Mouse (Mus musculus) hindbrain, embryonic 13.5 days (tissue): ENCODE measurements at regions not wholly inside any gene's neighbourhood (a gene's known extent, or its start where the extent isn't known, plus 50 kb on each side); places are given as distances from the start of the nearest gene placed in this dataset.

Experiments used
- ATAC-seq: fragments of 200-750 bp; cut with Nextera tagmentation; 2 replicates; pipeline ENCODE4 v1.8.0; 2017; ENCODE audit warnings: moderate TSS enrichment; ENCODE audit not compliant: low FRiP score
- H3K27ac ChIP-seq: fragments of 300-500 bp; sonication (generic); 2 replicates; pipeline ENCODE4 v1.5.1; 2015; ENCODE audit warnings: inconsistent platforms, mild to moderate bottlenecking, moderate library complexity
- H3K27me3 ChIP-seq: fragments of 300-500 bp; sonication (generic); 2 replicates; pipeline ENCODE4 v1.6.1; 2015; ENCODE audit warnings: mild to moderate bottlenecking, inconsistent platforms
- H3K36me3 ChIP-seq: fragments of 300-500 bp; sonication (generic); 2 replicates; pipeline ENCODE4 v1.6.1; 2015; ENCODE audit warnings: mild to moderate bottlenecking, inconsistent platforms
- H3K4me1 ChIP-seq: fragments of 300-500 bp; sonication (generic); replicated peaks from 2 replicates; pipeline ENCODE4 v1.6.1; 2015; ENCODE audit warnings: inconsistent platforms
- H3K4me2 ChIP-seq: fragments of 300-500 bp; sonication (generic); 2 replicates; pipeline ENCODE4 v1.6.1; 2015; ENCODE audit warnings: inconsistent platforms, mild to moderate bottlenecking, moderate library complexity
- H3K4me3 ChIP-seq: fragments of 300-500 bp; sonication (generic); 2 replicates; pipeline ENCODE4 v1.5.1; 2015; ENCODE audit warnings: mild to moderate bottlenecking, inconsistent platforms
- H3K9ac ChIP-seq: fragments of 300-500 bp; sonication (generic); 2 replicates; pipeline ENCODE4 v1.6.1; 2015; ENCODE audit warnings: mild to moderate bottlenecking, inconsistent platforms
- H3K9me3 ChIP-seq: fragments of 300-500 bp; sonication (generic); 2 replicates; pipeline ENCODE4 v1.6.1; 2016; ENCODE audit warnings: inconsistent platforms
- WGBS: fragments of 180-500 bp; shearing (Covaris S2); methylation state at CpG from one replicate; pipeline ENCODE4 v1.1.7; 2015; 5-methylcytosine and 5-hydroxymethylcytosine counted together

- Histone ChIP-seq H3K4me3 (no peak overlapping the region), H3K9me3 (no peaks in the 10 kb centered on the region), H3K9ac (no peak overlapping the region), H3K36me3 (no peaks in the 10 kb centered on the region), H3K27ac (no peak overlapping the region), H3K4me2 (no peak overlapping the region), H3K27me3 (no peaks in the 10 kb centered on the region), H3K4me1 (no peaks in the 10 kb centered on the region)
- ATAC-seq, result no peak
- 77% methylated on average over 9 of the region's 9 CpGs for WGBS
Observed at GRCm38 (mm10) chr16:5829071-5829470, 56.1 kb upstream of the Rbfox1 start.

DNA sequence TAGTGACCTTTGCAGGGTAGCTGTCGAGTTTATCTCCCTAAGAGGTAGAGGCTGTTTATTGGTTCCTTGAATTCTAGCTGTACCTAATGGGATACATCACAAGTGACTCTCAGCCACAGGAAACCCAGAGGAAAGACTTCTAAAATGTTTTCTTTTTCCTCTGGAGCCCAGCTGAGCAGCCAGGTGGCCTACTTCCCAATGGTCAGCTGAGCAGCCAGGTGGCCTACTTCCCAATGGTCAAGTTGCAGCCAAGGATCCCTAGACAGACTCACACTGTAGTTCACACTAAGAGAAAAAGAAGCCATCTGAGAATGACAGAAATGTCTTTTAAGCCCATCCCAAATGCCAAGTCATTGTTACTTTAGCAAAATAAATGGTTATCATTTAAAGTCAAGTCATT lies 61.8 kb upstream of the Rbfox1 start:
- Histone ChIP-seq H3K27me3 (no peaks in the 10 kb centered on the region), H3K36me3 (no peaks in the 10 kb centered on the region), H3K27ac (no peak overlapping the region), H3K4me1 (no peaks in the 10 kb centered on the region), H3K9me3 (no peaks in the 10 kb centered on the region), H3K9ac (no peak overlapping the region), H3K4me3 (no peak overlapping the region), H3K4me2 (no peak overlapping the region)
- ATAC-seq, result no peak
- WGBS, result 61% methylated on average over 1 of the region's 1 CpGs

GRCm38 (mm10) chr16:5817166-5817565 lies 68.0 kb upstream of the Rbfox1 start:
- no peak overlapping the region for H3K4me3 ChIP-seq
- no peak overlapping the region for H3K27ac ChIP-seq
- no peak overlapping the region for H3K9ac ChIP-seq
- H3K36me3 ChIP-seq, result no peaks in the 10 kb centered on the region
- no peaks in the 10 kb centered on the region for H3K27me3 ChIP-seq
- no peaks in the 10 kb centered on the region for H3K9me3 ChIP-seq
- ATAC-seq, result no peak
- no peaks in the 10 kb centered on the region for H3K4me1 ChIP-seq
- H3K4me2 ChIP-seq, result no peak overlapping the region
- WGBS, result 25% methylated on average over 3 of the region's 3 CpGs

DNA sequence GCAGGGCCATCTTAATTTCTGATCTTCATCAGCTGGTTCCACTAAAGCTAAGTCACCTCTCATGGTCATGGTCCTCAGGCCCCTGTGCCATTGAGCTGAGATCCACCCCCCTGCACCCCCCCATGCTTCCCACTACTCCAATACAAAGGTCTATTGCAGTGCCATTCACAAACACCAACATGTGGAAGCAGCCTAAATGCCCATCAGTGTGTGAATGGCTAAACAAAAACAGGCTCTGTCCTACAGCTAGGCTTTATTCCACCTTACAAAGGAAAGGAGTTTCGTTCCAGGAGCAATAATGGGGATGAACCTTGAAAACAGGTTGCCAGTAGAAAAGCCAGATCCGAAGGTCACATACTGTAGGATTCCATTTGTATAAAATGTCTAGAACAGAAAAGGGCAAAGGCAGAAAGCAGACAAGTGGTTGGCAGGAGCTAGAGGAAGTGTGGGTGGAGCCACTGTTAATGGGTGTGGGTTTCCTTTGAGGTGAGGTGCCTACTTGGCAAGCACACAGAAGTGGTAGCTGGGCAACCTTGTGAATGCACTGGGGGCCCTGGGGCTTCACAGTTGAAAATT lies 72.8 kb upstream of the Rbfox1 start:
- no peak; the same call in 1 of the 2 replicates for ATAC-seq
- Histone ChIP-seq H3K9ac (no peak overlapping the region), H3K4me2 (no peak overlapping the region), H3K4me1 (peaks cover 12% of the 10 kb centered on the region), H3K4me3 (no peak overlapping the region), H3K27me3 (no peaks in the 10 kb centered on the region), H3K27ac (no peak overlapping the region), H3K9me3 (no peaks in the 10 kb centered on the region), H3K36me3 (no peaks in the 10 kb centered on the region)
- 60% methylated on average over 2 of the region's 2 CpGs for WGBS

GRCm38 (mm10) chr16:5811654-5811992 lies 73.5 kb upstream of the Rbfox1 start:
- H3K27me3 ChIP-seq, result no peaks in the 10 kb centered on the region
- no peak overlapping the region for H3K27ac ChIP-seq
- no peak overlapping the region for H3K9ac ChIP-seq
- H3K4me3 ChIP-seq, result no peak overlapping the region
- no peaks in the 10 kb centered on the region for H3K36me3 ChIP-seq
- no peaks in the 10 kb centered on the region for H3K9me3 ChIP-seq
- 38% methylated on average over 2 of the region's 2 CpGs for WGBS
- H3K4me2 ChIP-seq, result no peak overlapping the region
- peaks cover 12% of the 10 kb centered on the region for H3K4me1 ChIP-seq
- peak; percentile 61; the same call in 1 of the 2 replicates for ATAC-seq

- 49% methylated on average over 10 of the region's 10 CpGs for WGBS
- H3K9me3 ChIP-seq, result no peaks in the 10 kb centered on the region
- H3K4me1 ChIP-seq, result peaks cover 12% of the 10 kb centered on the region
- no peak overlapping the region for H3K27ac ChIP-seq
- H3K9ac ChIP-seq, result no peak overlapping the region
- H3K4me2 ChIP-seq, result no peak overlapping the region
- no peaks in the 10 kb centered on the region for H3K36me3 ChIP-seq
- no peak overlapping the region for H3K4me3 ChIP-seq
- ATAC-seq, result peak; percentile 80
- H3K27me3 ChIP-seq, result no peaks in the 10 kb centered on the region
Observed at GRCm38 (mm10) chr16:5810986-5811653, 74.0 kb upstream of the Rbfox1 start.

DNA sequence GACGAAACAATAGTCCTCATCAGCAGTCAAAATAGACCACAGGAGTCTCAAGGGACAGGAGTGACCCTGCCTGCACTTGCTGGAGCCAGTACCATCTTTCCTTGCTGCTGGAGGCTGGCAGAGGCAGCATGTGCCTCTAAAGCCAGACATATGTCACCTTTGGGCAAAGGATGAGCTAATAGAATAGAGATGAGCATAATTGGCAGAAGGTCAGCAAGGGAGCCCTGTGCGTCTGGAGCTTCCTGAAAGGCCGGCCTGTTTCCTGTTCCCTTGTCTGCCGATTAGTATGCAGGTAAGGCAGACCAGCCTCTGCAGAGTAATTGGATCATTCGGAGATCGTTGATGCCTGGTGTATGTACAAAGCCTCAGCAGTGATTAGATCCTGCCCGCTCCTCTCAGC lies 87.0 kb upstream of the Rbfox1 start:
- H3K9me3 ChIP-seq, result no peaks in the 10 kb centered on the region
- peak; percentile 61 for ATAC-seq
- H3K4me3 ChIP-seq, result no peak overlapping the region
- H3K4me1 ChIP-seq, result peaks cover 14% of the 10 kb centered on the region
- peak overlapping the region; percentile 60 for H3K27ac ChIP-seq
- H3K36me3 ChIP-seq, result no peaks in the 10 kb centered on the region
- no peak overlapping the region for H3K9ac ChIP-seq
- WGBS, result 34% methylated on average over 7 of the region's 7 CpGs
- H3K4me2 ChIP-seq, result no peak overlapping the region
- no peaks in the 10 kb centered on the region for H3K27me3 ChIP-seq

DNA sequence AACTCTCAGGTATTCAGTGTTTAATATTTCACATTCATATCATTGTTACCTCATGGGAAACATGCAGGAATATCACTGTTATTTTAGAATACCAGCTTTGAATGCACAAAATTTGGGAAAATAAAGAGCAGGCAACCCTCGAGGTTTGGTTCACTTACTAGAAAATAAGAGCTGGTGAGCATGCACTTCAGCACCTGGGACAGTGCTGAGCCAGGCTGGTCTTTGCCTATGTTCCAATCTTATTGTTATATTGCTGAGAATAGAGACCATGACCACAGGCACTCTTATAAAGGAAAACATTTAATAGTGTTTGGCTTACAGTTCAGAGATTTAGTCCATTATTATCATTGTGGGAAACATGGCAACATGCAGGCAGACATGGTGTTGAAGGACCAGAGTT lies 92.9 kb upstream of the Rbfox1 start:
- ATAC-seq, result no peak

DNA sequence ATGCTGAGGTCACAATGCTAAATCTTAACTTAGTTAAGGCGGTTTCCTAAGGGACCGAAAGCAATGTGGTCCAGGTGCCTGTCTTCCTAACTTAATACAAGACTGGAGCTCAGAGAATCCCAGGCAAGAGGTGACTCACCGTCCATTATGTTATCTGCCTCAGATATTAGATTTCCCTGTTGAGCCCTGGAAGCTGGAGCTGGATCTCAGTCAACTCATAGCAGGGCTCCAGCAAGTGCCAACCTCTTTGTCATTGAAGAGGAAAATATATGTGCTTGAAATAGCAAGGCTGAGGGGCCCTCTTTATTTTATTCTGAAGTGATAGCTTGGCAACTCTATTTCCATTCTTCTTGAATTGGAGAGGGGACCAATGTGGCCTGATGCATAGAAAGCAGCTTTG lies 95.0 kb upstream of the Rbfox1 start:
- Histone ChIP-seq H3K27me3 (0 out of 2 replicates have a peak, but pooled peaks cover 3% of the 10 kb centered on the region), H3K27ac (no peak overlapping the region), H3K4me1 (no peaks in the 10 kb centered on the region), H3K36me3 (no peaks in the 10 kb centered on the region), H3K4me3 (no peak overlapping the region), H3K9ac (no peak overlapping the region), H3K9me3 (no peaks in the 10 kb centered on the region), H3K4me2 (no peak overlapping the region)
- ATAC-seq, result no peak
- 83% methylated on average over 3 of the region's 3 CpGs for WGBS

More for the DNA sequence above, 92.9 kb upstream of the Rbfox1 start:
- H3K4me3 ChIP-seq, result no peak overlapping the region
- H3K9me3 ChIP-seq, result no peaks in the 10 kb centered on the region
- H3K4me1 ChIP-seq, result no peaks in the 10 kb centered on the region
- no peak overlapping the region for H3K4me2 ChIP-seq
- 56% methylated on average over 1 of the region's 1 CpGs for WGBS
- no peak overlapping the region for H3K9ac ChIP-seq
- H3K27me3 ChIP-seq, result 0 out of 2 replicates have a peak, but pooled peaks cover 3% of the 10 kb centered on the region
- no peak overlapping the region for H3K27ac ChIP-seq
- H3K36me3 ChIP-seq, result no peaks in the 10 kb centered on the region

DNA sequence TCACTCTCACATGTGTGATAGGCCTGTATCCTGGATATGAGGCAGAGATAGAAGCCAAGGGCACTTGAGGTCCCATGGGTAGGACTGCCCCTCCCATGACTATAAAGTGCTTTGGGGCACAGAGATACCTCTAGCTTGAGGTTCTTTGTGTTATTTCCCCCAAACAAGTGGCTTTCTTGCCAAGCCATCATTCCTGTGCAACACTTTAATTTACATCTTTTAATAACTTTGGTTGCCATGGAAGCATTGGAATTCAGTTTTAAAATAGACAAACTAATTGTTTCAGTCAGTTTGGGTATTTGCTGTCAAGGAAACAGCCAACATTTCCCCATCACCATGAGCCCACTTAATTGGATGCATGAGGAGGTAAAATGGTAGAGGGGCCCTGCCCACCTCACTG lies 97.9 kb upstream of the Rbfox1 start:
- Histone ChIP-seq H3K27ac (no peak overlapping the region), H3K4me2 (no peak overlapping the region), H3K9me3 (no peaks in the 10 kb centered on the region), H3K27me3 (no peaks in the 10 kb centered on the region), H3K4me1 (no peaks in the 10 kb centered on the region), H3K9ac (no peak overlapping the region), H3K36me3 (no peaks in the 10 kb centered on the region), H3K4me3 (no peak overlapping the region)
- no peak for ATAC-seq

DNA sequence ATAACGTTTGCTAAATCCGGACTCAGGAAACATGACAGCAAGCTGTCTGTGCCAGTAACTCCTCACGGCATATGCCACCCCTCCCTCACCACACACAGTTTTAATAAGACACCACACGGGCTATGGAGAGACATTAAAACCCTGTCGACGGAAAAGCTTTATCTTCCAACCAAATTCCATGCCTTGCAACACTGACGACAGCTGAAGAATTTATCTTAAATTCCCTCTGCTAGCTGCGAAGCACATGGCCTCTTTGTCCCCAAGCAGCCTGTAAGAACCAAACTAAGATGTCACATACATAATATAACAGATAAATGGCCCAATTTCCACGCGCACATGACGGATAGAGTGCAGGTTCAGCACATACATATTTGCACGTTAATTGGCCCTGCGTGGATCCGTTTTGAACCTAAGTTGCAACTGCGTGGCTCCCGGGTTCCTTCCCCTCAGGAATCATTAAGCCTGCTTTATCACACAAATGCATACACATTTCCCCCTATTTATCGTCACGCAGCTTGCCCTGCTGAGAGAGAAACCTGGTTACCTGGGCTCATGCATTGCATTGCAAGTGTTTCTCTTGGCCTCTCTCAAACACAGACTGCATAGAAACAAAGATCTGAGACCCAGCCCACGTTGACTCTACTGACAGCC lies 118.3 kb upstream of the Rbfox1 start:
- Histone ChIP-seq H3K4me1 (peaks cover 20% of the 10 kb centered on the region), H3K9me3 (no peaks in the 10 kb centered on the region), H3K4me3 (no peak overlapping the region), H3K27ac (peak overlapping the region; percentile 82), H3K9ac (peak overlapping the region; percentile 26; the same call in 1 of the 2 replicates), H3K4me2 (no peak overlapping the region), H3K27me3 (no peaks in the 10 kb centered on the region), H3K36me3 (no peaks in the 10 kb centered on the region)
- ATAC-seq, result peak; percentile 75
- 44% methylated on average over 19 of the region's 19 CpGs for WGBS

DNA sequence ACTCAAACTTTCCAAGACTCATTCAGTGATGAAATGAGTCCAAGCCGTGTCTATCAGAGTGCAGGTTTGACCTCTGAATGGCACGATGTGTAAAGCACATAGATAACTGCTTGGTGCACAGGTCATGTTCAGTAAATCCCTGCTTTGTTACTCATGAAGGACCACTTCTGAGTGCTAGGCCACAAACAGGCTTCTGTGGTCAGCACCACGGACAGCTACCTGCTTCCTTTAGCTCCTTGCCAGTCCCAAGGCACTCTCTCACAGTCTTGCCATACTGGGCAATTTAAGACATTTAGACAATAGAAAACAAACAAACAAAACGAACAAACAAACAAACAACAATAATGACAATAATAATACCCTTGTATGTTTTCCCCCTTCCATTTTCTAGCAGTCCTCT lies 120.0 kb upstream of the Rbfox1 start:
- ATAC-seq, result no peak
- 45% methylated on average over 4 of the region's 4 CpGs for WGBS

GRCm38 (mm10) chr16:5760821-5761220 lies 124.3 kb upstream of the Rbfox1 start:
- H3K9ac ChIP-seq, result no peak overlapping the region
- H3K4me3 ChIP-seq, result no peak overlapping the region
- no peak overlapping the region for H3K4me2 ChIP-seq
- no peaks in the 10 kb centered on the region for H3K27me3 ChIP-seq
- no peak overlapping the region for H3K27ac ChIP-seq
- no peak for ATAC-seq
- 87% methylated on average over 4 of the region's 4 CpGs for WGBS
- H3K9me3 ChIP-seq, result no peaks in the 10 kb centered on the region
- no peaks in the 10 kb centered on the region for H3K36me3 ChIP-seq
- peaks cover 3% of the 10 kb centered on the region; the same call in 1 of the 2 replicates for H3K4me1 ChIP-seq

More for the DNA sequence above, 120.0 kb upstream of the Rbfox1 start:
- Histone ChIP-seq H3K27ac (no peak overlapping the region), H3K9me3 (no peaks in the 10 kb centered on the region), H3K36me3 (no peaks in the 10 kb centered on the region), H3K27me3 (no peaks in the 10 kb centered on the region), H3K4me3 (no peak overlapping the region), H3K4me1 (peaks cover 20% of the 10 kb centered on the region), H3K4me2 (no peak overlapping the region), H3K9ac (no peak overlapping the region)
